Mouse (Mus musculus): ENCODE data around the gene Wfdc3. TPM values are rescaled to one million over a fixed set of nuclear protein-coding genes. Genes with fewer than 3 reads are reported as not detected.
"Not testable (repeated sequence)": the region's sequence is repeated elsewhere in the genome, so short reads cannot be mapped to it uniquely, and the experiment has no call there.

Wfdc3 gene
- polyA plus RNA-seq, 1 experiment from 2014 or later: 0.61 TPM

DNA sequence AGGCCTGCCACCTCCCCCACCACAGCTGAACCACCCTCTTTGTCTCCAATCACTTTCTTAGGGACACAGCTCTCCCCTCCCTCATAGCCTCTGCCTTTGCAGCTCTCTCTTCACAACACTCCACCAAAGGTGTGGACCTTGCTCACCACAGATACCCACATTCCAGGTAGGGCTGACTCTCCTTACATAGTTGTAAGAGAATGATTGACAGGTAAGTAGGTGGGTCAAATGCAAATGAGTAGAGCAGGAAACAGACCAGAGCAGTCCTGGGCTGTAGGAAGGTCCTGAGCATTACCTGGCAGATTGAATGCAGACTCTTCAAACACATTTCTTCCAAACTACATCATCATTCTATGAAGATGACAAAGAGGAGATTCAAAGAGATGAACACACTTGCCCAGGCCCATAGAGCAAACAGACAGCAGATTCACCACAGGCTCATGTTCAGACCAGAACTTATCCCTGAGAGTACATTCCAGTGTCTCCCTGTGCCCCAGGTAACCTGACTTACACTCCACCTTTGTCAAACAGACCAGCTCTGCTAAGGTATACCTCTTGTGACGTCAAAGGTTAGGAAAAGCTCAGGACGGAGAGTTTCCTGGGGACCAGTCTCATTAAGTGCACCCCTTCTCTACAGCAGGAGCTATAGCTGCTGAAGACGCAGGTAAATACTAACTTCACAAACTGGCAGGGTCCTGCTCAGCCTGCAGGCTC lies 8.2 kb downstream of the Wfdc3 start:
- Histone ChIP-seq H3K27me3 (no peaks in the 10 kb centered on the region), H3K4me1 (replicated peaks) (peaks cover 4% of the 10 kb centered on the region; the same call in 1 of the 2 replicates), H3K4me3 (replicated peaks) (no peak overlapping the region), H3K9me3 (no peaks in the 10 kb centered on the region), H3K27ac (no peak overlapping the region), H3K36me3 (no peaks in the 10 kb centered on the region), H3K9ac (replicated peaks) (no peak overlapping the region), H3K4me2 (no peak overlapping the region)
- 68% methylated on average over 3 of the region's 3 CpGs for WGBS
- no peak for ATAC-seq (ENCODE audit: insufficient number of reproducible peaks, insufficient read depth, low FRiP score, low TSS enrichment, low read depth)

DNA sequence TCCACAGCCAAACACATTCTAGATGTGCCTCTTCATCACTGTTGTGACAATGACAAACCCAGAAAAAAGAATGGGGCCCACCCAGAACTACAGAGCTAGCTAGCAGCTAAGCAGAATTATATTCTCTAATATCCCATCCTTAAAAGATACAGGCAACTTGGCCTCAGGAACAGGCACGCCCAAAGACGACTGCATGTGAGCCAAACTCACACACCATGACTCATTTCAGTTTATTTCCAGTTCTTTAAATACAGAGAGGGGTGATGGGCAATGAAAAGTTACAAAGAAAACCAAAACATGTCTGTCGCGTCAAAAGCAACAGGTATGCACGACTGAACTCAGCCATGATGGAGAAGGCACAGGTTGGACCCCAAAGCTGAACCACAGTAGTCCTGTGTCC lies 10.3 kb downstream of the Wfdc3 start:
- Histone ChIP-seq H3K27ac (no peak overlapping the region), H3K9ac (replicated peaks) (no peak overlapping the region)
- WGBS: 88% methylated on average over 5 of the region's 5 CpGs

GRCm38 (mm10) chr2:164734839-164735238 lies 10.9 kb downstream of the Wfdc3 start:
- Histone ChIP-seq H3K9me3 (no peaks in the 10 kb centered on the region), H3K4me2 (no peak overlapping the region), H3K4me3 (replicated peaks) (no peak overlapping the region), H3K36me3 (no peaks in the 10 kb centered on the region), H3K27me3 (no peaks in the 10 kb centered on the region), H3K27ac (no peak overlapping the region), H3K4me1 (replicated peaks) (peaks cover 4% of the 10 kb centered on the region; the same call in 1 of the 2 replicates), H3K9ac (replicated peaks) (no peak overlapping the region)
- ATAC-seq (ENCODE audit: insufficient number of reproducible peaks, insufficient read depth, low FRiP score, low TSS enrichment, low read depth): no peak
- WGBS: 86% methylated on average over 5 of the region's 5 CpGs

More for the DNA sequence above, 10.3 kb downstream of the Wfdc3 start:
- Histone ChIP-seq H3K4me2 (no peak overlapping the region), H3K27me3 (no peaks in the 10 kb centered on the region), H3K4me1 (replicated peaks) (peaks cover 4% of the 10 kb centered on the region; the same call in 1 of the 2 replicates), H3K9me3 (no peaks in the 10 kb centered on the region), H3K4me3 (replicated peaks) (no peak overlapping the region), H3K36me3 (no peaks in the 10 kb centered on the region)
- no peak for ATAC-seq (ENCODE audit: insufficient number of reproducible peaks, insufficient read depth, low FRiP score, low TSS enrichment, low read depth)

DNA sequence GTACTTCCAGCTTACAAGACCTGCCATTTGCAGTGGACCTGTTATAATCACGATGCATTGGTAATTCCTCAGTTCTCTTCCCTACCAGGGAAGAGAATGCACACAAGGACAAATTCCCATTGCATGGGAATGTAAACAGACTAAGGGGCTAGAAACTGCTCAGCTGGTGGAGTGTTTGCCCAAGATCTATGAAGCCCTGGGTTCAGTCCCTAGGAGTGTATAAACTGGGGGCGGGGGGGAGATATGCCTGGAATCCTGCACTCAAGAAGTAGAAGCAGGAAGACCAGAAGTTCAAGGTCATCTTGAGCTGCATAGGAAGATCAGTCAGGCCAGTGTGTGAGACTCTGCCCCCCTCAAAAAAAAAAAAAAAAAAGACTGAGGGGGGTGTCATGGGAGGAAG lies 12.5 kb downstream of the Wfdc3 start:
- Histone ChIP-seq H3K4me2 (no peak overlapping the region), H3K4me3 (replicated peaks) (no peak overlapping the region), H3K27me3 (no peaks in the 10 kb centered on the region), H3K36me3 (no peaks in the 10 kb centered on the region), H3K9ac (replicated peaks) (no peak overlapping the region), H3K4me1 (replicated peaks) (peaks cover 4% of the 10 kb centered on the region; the same call in 1 of the 2 replicates), H3K9me3 (no peaks in the 10 kb centered on the region), H3K27ac (no peak overlapping the region)
- no peak for ATAC-seq (ENCODE audit: insufficient number of reproducible peaks, insufficient read depth, low FRiP score, low TSS enrichment, low read depth)
- WGBS: 81% methylated on average over 2 of the region's 2 CpGs

- Histone ChIP-seq H3K36me3 (no peaks in the 10 kb centered on the region), H3K4me3 (replicated peaks) (no peak overlapping the region), H3K27ac (no peak overlapping the region), H3K27me3 (no peaks in the 10 kb centered on the region), H3K9me3 (no peaks in the 10 kb centered on the region), H3K4me2 (no peak overlapping the region), H3K9ac (replicated peaks) (no peak overlapping the region), H3K4me1 (replicated peaks) (no peaks in the 10 kb centered on the region)
- WGBS: 71% methylated on average over 5 of the region's 5 CpGs
- no peak for ATAC-seq (ENCODE audit: insufficient number of reproducible peaks, insufficient read depth, low FRiP score, low TSS enrichment, low read depth)
These were observed 14.0 kb downstream of the Wfdc3 start for GRCm38 (mm10) chr2:164731719-164732118.

GRCm38 (mm10) chr2:164725895-164726619 lies 19.7 kb downstream of the Wfdc3 start:
- ATAC-seq (ENCODE audit: insufficient number of reproducible peaks, insufficient read depth, low FRiP score, low TSS enrichment, low read depth): no peak
- 0 out of 2 replicates have a peak, but pooled peaks cover 5% of the 10 kb centered on the region for H3K27me3 ChIP-seq
- no peak overlapping the region for H3K4me2 ChIP-seq
- no peak overlapping the region for H3K4me3 ChIP-seq (replicated peaks)
- 0 out of 2 replicates have a peak, but pooled peaks cover 2% of the 10 kb centered on the region for H3K9me3 ChIP-seq
- 24% methylated on average over 6 of the region's 6 CpGs for WGBS
- H3K4me1 ChIP-seq (replicated peaks): no peaks in the 10 kb centered on the region
- no peak overlapping the region for H3K27ac ChIP-seq
- no peaks in the 10 kb centered on the region for H3K36me3 ChIP-seq
- no peak overlapping the region for H3K9ac ChIP-seq (replicated peaks)

- H3K4me3 ChIP-seq (replicated peaks): no peak overlapping the region
- no peak overlapping the region for H3K9ac ChIP-seq (replicated peaks)
- 67% methylated on average over 4 of the region's 4 CpGs for WGBS
- H3K4me1 ChIP-seq (replicated peaks): no peaks in the 10 kb centered on the region; the same call in 1 of the 2 replicates
- H3K9me3 ChIP-seq: 0 out of 2 replicates have a peak, but pooled peaks cover 2% of the 10 kb centered on the region
- H3K36me3 ChIP-seq: no peaks in the 10 kb centered on the region
- 0 out of 2 replicates have a peak, but pooled peaks cover 5% of the 10 kb centered on the region for H3K27me3 ChIP-seq
- no peak for ATAC-seq (ENCODE audit: insufficient number of reproducible peaks, insufficient read depth, low FRiP score, low TSS enrichment, low read depth)
- H3K27ac ChIP-seq: no peak overlapping the region
- no peak overlapping the region for H3K4me2 ChIP-seq
These were observed 22.5 kb downstream of the Wfdc3 start for GRCm38 (mm10) chr2:164723276-164723675.

DNA sequence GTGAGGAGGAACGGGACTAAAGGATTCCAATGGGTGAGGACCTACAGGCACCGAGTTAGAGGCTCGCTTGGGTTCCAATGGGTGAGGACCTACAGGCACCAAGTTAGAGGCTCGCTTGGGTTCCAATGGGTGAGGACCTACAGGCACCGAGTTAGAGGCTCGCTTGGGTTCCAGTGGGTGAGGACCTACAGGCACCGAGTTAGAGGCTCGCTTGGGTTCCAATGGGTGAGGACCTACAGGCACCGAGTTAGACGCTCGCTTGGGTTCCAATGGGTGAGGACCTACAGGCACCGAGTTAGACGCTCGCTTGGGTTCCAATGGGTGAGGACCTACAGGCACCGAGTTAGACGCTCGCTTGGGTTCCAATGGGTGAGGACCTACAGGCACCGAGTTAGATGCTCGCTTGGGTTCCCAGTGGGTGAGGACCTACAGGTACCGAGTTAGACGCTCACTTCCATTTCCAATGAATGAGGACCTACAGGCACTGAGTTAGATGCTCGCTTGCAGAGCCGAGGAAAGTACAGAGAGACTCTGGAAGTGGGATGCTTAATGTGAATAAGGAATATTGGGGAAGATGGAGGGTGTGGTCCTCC lies 29.4 kb downstream of the Wfdc3 start:
- ATAC-seq (ENCODE audit: insufficient number of reproducible peaks, insufficient read depth, low FRiP score, low TSS enrichment, low read depth); H3K27ac ChIP-seq; H3K9ac ChIP-seq (replicated peaks); H3K27me3 ChIP-seq; H3K9me3 ChIP-seq; H3K4me3 ChIP-seq (replicated peaks); H3K4me1 ChIP-seq (replicated peaks); H3K36me3 ChIP-seq; H3K4me2 ChIP-seq: not testable (repeated sequence)
- WGBS: 90% methylated on average over 23 of the region's 23 CpGs

DNA sequence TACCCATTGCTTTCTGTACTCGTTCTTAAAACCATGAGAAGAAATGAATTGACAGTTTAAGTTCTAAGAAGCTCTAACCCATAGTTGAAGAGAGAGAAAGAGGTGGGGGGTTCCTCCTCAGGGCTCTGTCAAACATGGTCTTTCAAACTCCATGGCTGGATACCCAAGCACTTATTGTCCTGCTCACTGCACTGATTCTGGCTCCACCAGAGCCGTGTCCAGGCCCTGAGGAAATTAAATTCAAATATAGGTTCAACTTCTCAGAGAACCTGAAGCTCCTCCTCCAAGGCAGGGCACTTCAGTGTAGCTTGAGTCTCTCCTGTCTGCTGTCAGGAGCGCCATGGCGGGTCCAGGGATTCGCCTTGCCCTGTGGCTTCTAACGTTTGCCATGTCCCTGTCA lies 30.7 kb downstream of the Wfdc3 start, which contains the start of gene Spint5:
Spint5 (plus strand) TSS at position 301 of the 400 bp plus-strand sequence.
- H3K36me3 ChIP-seq: no peaks in the 10 kb centered on the region
- no peaks in the 10 kb centered on the region for H3K9me3 ChIP-seq
- 76% methylated on average over 6 of the region's 6 CpGs for WGBS
- no peaks in the 10 kb centered on the region for H3K27me3 ChIP-seq
- no peak within 1 kb of the TSS for H3K9ac ChIP-seq (replicated peaks)
- no peak within 1 kb of the TSS for H3K27ac ChIP-seq
- H3K4me2 ChIP-seq: no peak within 1 kb of the TSS
- no peaks in the 10 kb centered on the region; the same call in 1 of the 2 replicates for H3K4me1 ChIP-seq (replicated peaks)
- ATAC-seq (ENCODE audit: insufficient number of reproducible peaks, insufficient read depth, low FRiP score, low TSS enrichment, low read depth): no peak
- no peak within 1 kb of the TSS for H3K4me3 ChIP-seq (replicated peaks)

DNA sequence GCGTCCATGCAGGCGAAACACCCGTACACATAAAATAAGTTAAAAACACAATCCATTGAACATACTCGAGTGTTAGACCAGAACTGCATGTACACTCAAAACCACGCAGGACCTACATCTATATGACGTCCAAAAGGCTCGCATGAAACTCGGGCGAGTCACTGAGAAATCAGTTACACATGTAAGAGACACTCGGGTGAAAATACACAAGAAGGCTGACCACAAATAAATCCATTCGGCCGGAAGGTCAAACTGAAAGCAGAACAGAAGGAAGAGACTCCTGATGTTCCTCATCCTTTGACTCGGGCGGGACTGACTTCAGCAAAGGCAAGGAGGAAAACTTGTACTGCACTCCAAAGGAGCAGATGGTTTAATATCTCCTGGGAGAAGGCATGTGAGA lies 39.7 kb downstream of the Wfdc3 start:
- Histone ChIP-seq H3K27me3 (0 out of 2 replicates have a peak, but pooled peaks cover 2% of the 10 kb centered on the region), H3K36me3 (no peaks in the 10 kb centered on the region), H3K4me2 (no peak overlapping the region), H3K9me3 (no peaks in the 10 kb centered on the region), H3K9ac (replicated peaks) (no peak overlapping the region), H3K4me1 (replicated peaks) (no peaks in the 10 kb centered on the region), H3K4me3 (replicated peaks) (no peak overlapping the region), H3K27ac (no peak overlapping the region)
- WGBS: 88% methylated on average over 14 of the region's 14 CpGs
- ATAC-seq (ENCODE audit: insufficient number of reproducible peaks, insufficient read depth, low FRiP score, low TSS enrichment, low read depth): no peak

GRCm38 (mm10) chr2:164705328-164705727 lies 40.4 kb downstream of the Wfdc3 start:
- H3K9me3 ChIP-seq: no peaks in the 10 kb centered on the region
- 89% methylated on average over 6 of the region's 6 CpGs for WGBS
- no peaks in the 10 kb centered on the region for H3K36me3 ChIP-seq
- no peaks in the 10 kb centered on the region for H3K4me1 ChIP-seq (replicated peaks)
- no peak overlapping the region for H3K4me2 ChIP-seq
- no peak overlapping the region for H3K9ac ChIP-seq (replicated peaks)
- no peak for ATAC-seq (ENCODE audit: insufficient number of reproducible peaks, insufficient read depth, low FRiP score, low TSS enrichment, low read depth)
- H3K27ac ChIP-seq: no peak overlapping the region
- no peak overlapping the region for H3K4me3 ChIP-seq (replicated peaks)
- 0 out of 2 replicates have a peak, but pooled peaks cover 2% of the 10 kb centered on the region for H3K27me3 ChIP-seq

Measured in limb, embryonic 12.5 days (tissue).